In the genomic region with DNA sequence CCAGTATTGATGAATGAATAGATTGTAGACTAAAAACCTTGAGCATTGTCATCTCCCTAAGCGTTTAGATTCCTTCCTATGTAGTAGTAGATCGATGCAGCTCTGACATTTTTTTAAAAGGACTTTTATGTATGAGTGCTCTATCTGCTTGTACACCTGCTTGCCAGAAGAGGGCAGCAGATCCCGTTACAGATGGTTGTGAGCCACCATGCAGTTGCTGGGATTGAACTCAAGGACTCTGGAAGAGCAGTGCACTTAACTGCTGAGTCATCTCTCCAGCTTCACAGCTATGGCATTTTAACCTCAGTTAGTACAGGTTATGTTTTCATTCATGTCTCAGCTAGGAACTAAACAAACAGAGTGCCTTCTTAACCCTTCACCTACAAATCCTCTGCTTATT, we compare ENCODE assay signal across 10 mouse cellular contexts. TPM values are rescaled to one million over a fixed set of nuclear protein-coding genes. Genes with fewer than 3 reads are reported as not detected.
A peak's percentile ranks its signal among the peaks of the same experiment; 100 is the strongest.
DNase-seq lines count a peak whose midpoint lies in the region; ATAC-seq and TF ChIP-seq lines count a peak whose summit lies in the region.
"Had no signal": no experiment of that assay in that cellular context is flagged by ENCODE, and none has a peak within 500 bp of the region (broad histone marks: within the 10 kb centered on the region; RNA-seq: fewer than 3 reads in every experiment).

No protein-coding gene starts in this region.

- H3K4me2 ChIP-seq in hindbrain, postnatal 0 days (ENCODE audit: low read depth, low read length): no peak overlapping the region
- no peak overlapping the region for H3K4me2 ChIP-seq in hindbrain, embryonic 16.5 days (ENCODE audit: low read length)
- H3K4me2 ChIP-seq: liver, embryonic 13.5 days had no signal

- peak; percentile 22 for DNase-seq in hindbrain, postnatal 0 days (ENCODE audit: low spot score)
- peak; percentile 3 for DNase-seq in urinary bladder, postnatal 14 days (ENCODE audit: low spot score)
- no peak for DNase-seq in urinary bladder, postnatal 36 days (ENCODE audit: low spot score in 2 of 2)
- DNase-seq in right cerebral cortex, postnatal 14 days: peak; percentile 9
- no peak for DNase-seq in urinary bladder, postnatal 10 days (ENCODE audit: low spot score)
- DNase-seq: liver, embryonic 13.5 days had no signal

- H3K36me3 ChIP-seq in hindbrain, postnatal 0 days (ENCODE audit: insufficient read depth, low read length): no peaks in the 10 kb centered on the region
- no peaks in the 10 kb centered on the region for H3K36me3 ChIP-seq in hindbrain, embryonic 16.5 days (ENCODE audit: control insufficient read depth, insufficient read depth, low read length)
- H3K36me3 ChIP-seq: liver, embryonic 13.5 days had no signal

- H3K4me3 ChIP-seq in hindbrain, postnatal 0 days (ENCODE audit: low read length): no peak overlapping the region
- no peak overlapping the region for H3K4me3 ChIP-seq in hindbrain, embryonic 16.5 days (ENCODE audit: low read length)
- no peak overlapping the region for H3K4me3 ChIP-seq in bone marrow macrophage, adult 2 months (ENCODE audit: insufficient read depth, low read length)
- H3K4me3 ChIP-seq: erythroblast, embryonic 14.5 days; liver, embryonic 13.5 days had no signal

- 55% methylated on average over 3 of the region's 3 CpGs for WGBS in hindbrain, postnatal 0 days
- WGBS in hindbrain, embryonic 16.5 days: 48% methylated on average over 3 of the region's 3 CpGs

- no peak overlapping the region for H3K27ac ChIP-seq in hindbrain, postnatal 0 days
- no peak overlapping the region for H3K27ac ChIP-seq in hindbrain, embryonic 16.5 days (ENCODE audit: low read depth, low read length)
- H3K27ac ChIP-seq in bone marrow macrophage, adult 2 months (ENCODE audit: insufficient read depth, low read depth, low read length): no peak overlapping the region
- H3K27ac ChIP-seq: liver, embryonic 13.5 days had no signal

- no peak for TF ChIP-seq POLR2A in bone marrow macrophage, adult 2 months (IDR thresholded peaks at IDR 0.05; ENCODE audit: borderline replicate concordance, low read depth, low read length)

- no peaks in the 10 kb centered on the region for H3K4me1 ChIP-seq in hindbrain, postnatal 0 days (ENCODE audit: insufficient read depth, low read length)
- H3K4me1 ChIP-seq in hindbrain, embryonic 16.5 days (ENCODE audit: control insufficient read depth, insufficient read depth, low read depth, low read length): no peaks in the 10 kb centered on the region
- peaks cover 5% of the 10 kb centered on the region; the same call in 1 of the 2 replicates for H3K4me1 ChIP-seq in bone marrow macrophage, adult 2 months (ENCODE audit: control insufficient read depth, insufficient read depth, low read length)
- H3K4me1 ChIP-seq: liver, embryonic 13.5 days had no signal

- no peak for ATAC-seq in hindbrain, postnatal 0 days
- no peak for ATAC-seq in hindbrain, embryonic 16.5 days
- ATAC-seq in inflammation-experienced regulatory T-cells, adult 6 months: peak; percentile 58

- no peaks in the 10 kb centered on the region for H3K9me3 ChIP-seq in hindbrain, postnatal 0 days (ENCODE audit: low read length)
- no peaks in the 10 kb centered on the region for H3K9me3 ChIP-seq in hindbrain, embryonic 16.5 days (ENCODE audit: control insufficient read depth, low read length)
- H3K9me3 ChIP-seq: liver, embryonic 13.5 days had no signal

- TF ChIP-seq CTCF in hindbrain, postnatal 0 days (IDR thresholded peaks at IDR 0.05; ENCODE audit: low read depth): peak; percentile 61
- TF ChIP-seq CTCF in bone marrow macrophage, adult 2 months (IDR thresholded peaks at IDR 0.05; ENCODE audit: low read depth, low read length): peak; percentile 9; the same call in 1 of the 2 replicates

- no peak overlapping the region for H3K9ac ChIP-seq in hindbrain, postnatal 0 days (replicated peaks; ENCODE audit: low read length)
- H3K9ac ChIP-seq in hindbrain, embryonic 16.5 days (ENCODE audit: low read depth, low read length): no peak overlapping the region
- H3K9ac ChIP-seq: liver, embryonic 13.5 days had no signal

- no peaks in the 10 kb centered on the region for H3K27me3 ChIP-seq in hindbrain, postnatal 0 days (ENCODE audit: insufficient read depth, low read length)
- H3K27me3 ChIP-seq in hindbrain, embryonic 16.5 days (replicated peaks; ENCODE audit: control insufficient read depth, insufficient read depth, low read length): no peaks in the 10 kb centered on the region
- H3K27me3 ChIP-seq: liver, embryonic 13.5 days had no signal

RNA-seq across cellular contexts. Expression of gene Rragb, which starts 15.5 kb away (rescaled TPM):
- 57.5 and 62.8 TPM in 2 replicates for total RNA-seq in hindbrain, postnatal 0 days (2014; rRNA removed)
- polyA plus RNA-seq in hindbrain, postnatal 0 days (2015; fragmentation: Nextera tagmentation; extraction: Ambion mirVana): 13.2 and 13.7 TPM in 2 replicates
- 8.5 and 10.3 TPM in 2 replicates for polyA plus RNA-seq in hindbrain, embryonic 16.5 days (2015; fragmentation: Nextera tagmentation; extraction: Ambion mirVana)
- polyA plus RNA-seq in bone marrow macrophage, adult 2 months (2012; ENCODE audit: insufficient read depth, insufficient read length, missing spikeins): 0.74 and 0.85 TPM in 2 replicates
- polyA plus RNA-seq in inflammation-experienced regulatory T-cells, adult 6 months (2017; shearing (Covaris generic)): 1 to 10 TPM; 4.2 to 8.9 (median 6.6) TPM

RNA-seq across cellular contexts. Expression of gene Foxr2, which starts 36.7 kb away (rescaled TPM):
- 0.58 and 0.97 TPM in 2 replicates for total RNA-seq in hindbrain, postnatal 0 days (2014; rRNA removed)
- 0.84 TPM in 2 replicates for polyA plus RNA-seq in hindbrain, postnatal 0 days (2015; fragmentation: Nextera tagmentation; extraction: Ambion mirVana)
- polyA plus RNA-seq in hindbrain, embryonic 16.5 days (2015; fragmentation: Nextera tagmentation; extraction: Ambion mirVana): 0.67 and 0.83 TPM in 2 replicates
- not detected in 2 replicates for polyA plus RNA-seq in bone marrow macrophage, adult 2 months (2012; ENCODE audit: insufficient read depth, insufficient read length, missing spikeins)
- polyA plus RNA-seq in inflammation-experienced regulatory T-cells, adult 6 months (2017; shearing (Covaris generic)): not detected
- polyA plus RNA-seq: erythroblast, embryonic 14.5 days; liver, embryonic 13.5 days had no signal

Comparison
In these comparisons a context has a peak if more than half of its experiments do, and no peak if none do; other contexts are left out.
1. DNase-seq: peak in hindbrain, postnatal 0 days (single experiment), urinary bladder, postnatal 14 days (single experiment) and right cerebral cortex, postnatal 14 days (single experiment); none in urinary bladder, postnatal 36 days (0 of 2) and urinary bladder, postnatal 10 days (single experiment).